Mouse (Mus musculus): ENCODE data around the gene Arl9.

The Arl9 gene

GRCm38 (mm10) chr5:77015544-77016482 lies 12.0 kb downstream of the Arl9 start, which contains the start of gene Thegl:
Gene Thegl (plus strand): TSS chr5:77016023.
- WGBS = 15% methylated on average over 57 of the region's 57 CpGs

- 69% methylated on average over 3 of the region's 3 CpGs for WGBS
Measured at GRCm38 (mm10) chr5:77028034-77028433, 24.2 kb downstream of the Arl9 start.

GRCm38 (mm10) chr5:77029735-77030134 lies 25.9 kb downstream of the Arl9 start:
- WGBS = 75% methylated on average over 5 of the region's 5 CpGs

- WGBS = 90% methylated on average over 10 of the region's 10 CpGs
Measured at GRCm38 (mm10) chr5:77038451-77038850, 34.6 kb downstream of the Arl9 start.

GRCm38 (mm10) chr5:77044362-77044761 lies 40.5 kb downstream of the Arl9 start:
- WGBS = 71% methylated on average over 5 of the region's 5 CpGs

GRCm38 (mm10) chr5:77052616-77053015 lies 48.8 kb downstream of the Arl9 start:
- WGBS = 74% methylated on average over 5 of the region's 5 CpGs

GRCm38 (mm10) chr5:77056881-77057440 lies 53.1 kb downstream of the Arl9 start:
- WGBS = 28% methylated on average over 12 of the region's 12 CpGs

Data from cerebral cortex, adult 2 months (tissue).